Mouse (Mus musculus) brown adipose tissue, adult 24 weeks (tissue): Measurements from ENCODE around the gene Pabpn1. TPM values are rescaled to one million over a fixed set of nuclear protein-coding genes. Genes with fewer than 3 reads are reported as not detected.
A peak's percentile ranks its signal among the peaks of the same experiment; 100 is the strongest.

Experiments
- H3K27ac ChIP-seq: fragments of 200-500 bp; replicated peaks from 2 replicates; pipeline ENCODE4 v1.5.1; 2012; ENCODE audit warnings: low read depth, mild to moderate bottlenecking, low read length
- H3K4me1 ChIP-seq: fragments of 200-500 bp; 2 replicates; pipeline ENCODE4 v1.6.1; 2012; ENCODE audit warnings: low read length, mixed read lengths; ENCODE audit not compliant: control insufficient read depth, insufficient read depth, insufficient read length
- H3K4me3 ChIP-seq: fragments of 200-500 bp; 2 replicates; pipeline ENCODE4 v1.5.1; 2012; ENCODE audit warnings: low read depth, mild to moderate bottlenecking, low read length, moderate library complexity; ENCODE audit not compliant: insufficient read depth
- polyA plus RNA-seq: library from polyadenylated mRNA; stranded (reverse); fragments of >200 nt; gene quantifications from 2 replicates; pipeline ENCODE4 v1.2.4, GENCODE M21; 2012; ENCODE audit not compliant: missing spikeins, insufficient read depth, insufficient read length

Gene Pabpn1
- polyA plus RNA-seq, 1 experiment, result 89.7 TPM

GRCm38 (mm10) chr14:54913343-54913742 lies 21.0 kb downstream of the Pabpn1 start:
- Histone ChIP-seq H3K4me3 (peak overlapping the region; percentile 96), H3K4me1 (peaks cover 3% of the 10 kb centered on the region; the same call in 1 of the 2 replicates), H3K27ac (no peak overlapping the region)

DNA sequence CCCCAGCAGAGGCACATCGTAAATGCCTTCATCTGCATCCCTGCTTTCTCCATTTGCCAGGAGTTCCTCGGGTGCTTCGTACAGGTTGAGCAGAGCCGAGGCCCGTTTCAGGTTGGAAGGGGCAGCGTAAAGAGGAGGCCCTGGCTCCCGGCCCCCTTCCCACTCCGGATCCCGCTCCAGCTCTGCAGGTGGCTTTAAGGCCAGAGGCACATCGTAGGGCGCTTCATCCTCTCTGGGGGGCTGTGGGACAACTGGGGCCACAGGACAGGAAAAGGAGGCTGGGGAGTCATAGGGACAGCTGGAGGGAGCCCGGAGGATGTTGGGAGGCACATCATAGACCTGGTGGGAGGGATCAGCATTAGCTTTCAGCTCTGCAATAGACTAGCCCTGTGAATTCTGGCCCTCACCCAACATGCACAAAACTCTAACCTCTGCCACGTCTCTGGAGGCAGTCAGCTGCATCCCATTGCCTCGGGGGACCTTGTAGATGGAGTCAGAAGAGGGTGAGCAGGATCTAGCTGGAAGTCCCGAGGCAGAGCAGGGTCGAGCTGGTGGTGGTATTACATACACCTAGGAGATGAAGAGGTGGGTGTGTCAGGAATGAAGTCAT lies 27.9 kb downstream of the Pabpn1 start:
- no peak overlapping the region for H3K27ac ChIP-seq

GRCm38 (mm10) chr14:54924641-54925348 lies 32.5 kb downstream of the Pabpn1 start:
- Histone ChIP-seq H3K4me1 (no peaks in the 10 kb centered on the region), H3K4me3 (peak overlapping the region; percentile 57)

More for the DNA sequence above, 27.9 kb downstream of the Pabpn1 start:
- no peak overlapping the region for H3K4me3 ChIP-seq
- H3K4me1 ChIP-seq, result no peaks in the 10 kb centered on the region

GRCm38 (mm10) chr14:54925349-54926342 lies 33.3 kb downstream of the Pabpn1 start, which contains the start of gene Efs:
Efs (minus strand) TSS chr14:54926126.
- peak within 1 kb of the TSS; percentile 57 for H3K4me3 ChIP-seq
- peak within 1 kb of the TSS; percentile 48 for H3K27ac ChIP-seq
- no peaks in the 10 kb centered on the region for H3K4me1 ChIP-seq

More at GRCm38 (mm10) chr14:54924641-54925348, 32.5 kb downstream of the Pabpn1 start:
- H3K27ac ChIP-seq, result peak overlapping the region; percentile 19; the same call in 1 of the 2 replicates

- no peaks in the 10 kb centered on the region for H3K4me1 ChIP-seq
- H3K27ac ChIP-seq, result 0 out of 2 replicates have a peak overlapping the region, but pooled peaks have one; percentile 12
- peak overlapping the region; percentile 57 for H3K4me3 ChIP-seq
Observed at GRCm38 (mm10) chr14:54926401-54927158, 34.3 kb downstream of the Pabpn1 start.

- Histone ChIP-seq H3K4me3 (no peak overlapping the region), H3K27ac (no peak overlapping the region), H3K4me1 (no peaks in the 10 kb centered on the region)
Observed at GRCm38 (mm10) chr14:54927296-54927695, 35.0 kb downstream of the Pabpn1 start.

DNA sequence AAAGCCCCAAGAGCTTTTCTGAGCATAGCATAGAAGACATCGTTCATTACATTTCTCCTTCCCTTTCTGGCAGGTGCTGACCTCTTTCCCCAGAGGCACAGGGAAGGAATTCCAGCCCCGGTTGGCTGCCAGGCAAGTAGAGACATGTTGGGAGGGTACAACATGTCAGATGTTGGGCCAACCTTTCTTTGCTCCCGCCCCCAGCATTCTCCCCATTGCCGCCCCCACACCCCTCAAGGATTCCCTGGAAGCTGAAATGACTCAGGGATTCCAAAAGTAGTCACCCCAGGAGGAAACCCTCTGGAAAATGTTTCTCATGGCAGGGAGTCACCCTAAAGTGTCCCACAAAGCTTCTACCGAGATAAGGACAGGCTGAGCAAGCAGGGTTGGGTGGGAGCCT lies 37.5 kb downstream of the Pabpn1 start:
- H3K27ac ChIP-seq, result no peak overlapping the region
- H3K4me3 ChIP-seq, result no peak overlapping the region
- no peaks in the 10 kb centered on the region for H3K4me1 ChIP-seq

- Histone ChIP-seq H3K4me3 (no peak overlapping the region), H3K27ac (no peak overlapping the region), H3K4me1 (no peaks in the 10 kb centered on the region)
Observed at GRCm38 (mm10) chr14:54930431-54930830, 38.1 kb downstream of the Pabpn1 start.

DNA sequence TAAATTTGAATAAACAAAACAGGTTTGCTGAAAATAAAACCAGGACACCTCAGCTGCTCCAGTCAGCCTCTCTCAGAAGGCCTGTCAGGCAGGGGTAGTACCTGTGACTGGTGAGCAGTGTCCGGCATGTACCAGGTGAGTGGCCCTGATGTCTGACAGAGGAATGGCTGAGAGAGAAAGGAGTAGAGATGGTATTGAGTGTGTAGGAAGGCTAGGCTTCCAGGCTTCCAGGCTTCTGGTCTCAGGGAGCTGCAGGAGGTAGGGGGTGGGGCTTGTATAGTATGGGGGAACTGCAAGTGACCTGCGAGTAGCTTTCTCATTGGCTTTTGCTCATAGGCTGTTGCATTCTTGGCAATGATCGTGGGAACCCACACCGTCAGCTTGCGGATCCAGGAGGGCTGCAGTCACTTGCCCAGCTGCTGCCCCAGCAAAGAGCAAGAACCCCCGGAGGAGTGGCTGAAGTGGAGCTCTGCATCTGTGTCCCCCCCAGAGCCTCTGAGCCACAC lies 40.4 kb downstream of the Pabpn1 start, which contains the start of gene Il25:
TSS of gene Il25 (plus strand) at position 51 of the 506 bp plus-strand sequence.
- Histone ChIP-seq H3K4me1 (no peaks in the 10 kb centered on the region), H3K4me3 (no peak within 1 kb of the TSS), H3K27ac (no peak within 1 kb of the TSS)

DNA sequence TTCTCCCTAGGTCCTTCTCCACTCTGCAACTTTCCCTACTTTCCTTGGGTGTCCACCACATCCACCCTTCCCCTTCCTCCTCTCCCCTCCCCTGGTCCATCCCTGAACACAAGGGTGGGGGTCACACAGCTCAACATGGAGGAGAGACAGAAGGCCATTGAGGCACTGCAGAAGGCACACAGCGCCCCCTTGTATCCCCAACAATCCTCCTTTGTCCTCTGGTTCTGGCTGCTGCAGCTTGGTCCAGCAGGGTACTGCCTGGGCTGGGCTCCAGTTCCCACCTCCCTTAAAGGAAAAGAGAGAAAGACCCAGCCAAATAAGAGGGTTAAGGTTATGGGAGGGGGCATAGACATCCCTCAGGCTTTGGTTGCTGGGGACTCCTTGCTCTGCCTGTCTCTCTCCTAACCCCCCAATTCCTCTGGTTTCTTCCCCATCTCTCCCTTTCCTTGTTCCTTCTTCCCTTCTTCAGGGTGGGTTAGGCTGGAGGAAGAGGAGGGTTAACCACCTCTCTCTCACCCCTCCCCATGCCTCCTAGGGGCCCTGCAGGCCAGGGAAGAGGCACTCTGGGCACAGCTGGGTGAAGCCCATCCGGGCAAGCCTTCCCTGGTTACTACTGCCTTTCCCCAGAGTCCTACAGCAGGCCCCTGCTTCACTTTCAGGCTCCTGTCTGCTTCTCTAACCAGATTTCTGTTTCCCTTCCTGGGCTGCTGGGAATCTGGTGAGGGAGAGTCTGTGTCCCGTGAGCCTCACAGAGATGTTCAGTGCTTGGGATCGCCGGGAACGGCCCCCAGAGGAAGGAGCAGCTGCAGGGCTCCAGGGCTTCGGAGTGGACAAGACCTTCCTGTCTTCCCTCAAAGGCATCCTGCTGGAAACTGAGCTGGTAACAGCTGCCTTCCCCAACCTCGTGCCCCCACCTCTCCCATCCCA lies 43.9 kb downstream of the Pabpn1 start, which contains the start of gene Cmtm5:
TSS of gene Cmtm5 (plus strand) at position 358 of the 927 bp plus-strand sequence.
- no peaks in the 10 kb centered on the region for H3K4me1 ChIP-seq
- H3K4me3 ChIP-seq, result no peak within 1 kb of the TSS
- H3K27ac ChIP-seq, result no peak within 1 kb of the TSS

DNA sequence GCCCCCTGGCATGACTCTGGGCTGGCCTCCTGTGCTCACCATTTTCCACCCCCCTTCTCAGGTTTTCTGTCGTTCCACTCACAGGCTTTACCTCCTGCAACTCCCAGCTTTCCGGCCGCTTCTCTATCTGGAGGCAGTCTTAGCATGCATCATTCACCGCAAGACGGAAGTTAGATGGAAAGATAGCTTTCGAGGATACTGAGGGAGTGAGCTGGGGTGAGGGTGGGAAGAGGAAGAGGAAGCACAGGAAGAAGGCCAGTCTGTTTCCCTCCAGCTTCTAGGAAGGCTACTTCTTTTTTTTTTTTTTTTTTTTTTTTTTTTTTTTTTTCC lies 44.5 kb downstream of the Pabpn1 start:
- no peaks in the 10 kb centered on the region for H3K4me1 ChIP-seq
- no peak overlapping the region for H3K4me3 ChIP-seq
- H3K27ac ChIP-seq, result no peak overlapping the region

- Histone ChIP-seq H3K27ac (no peak overlapping the region), H3K4me1 (no peaks in the 10 kb centered on the region), H3K4me3 (no peak overlapping the region)
Observed at GRCm38 (mm10) chr14:54937361-54938182, 45.3 kb downstream of the Pabpn1 start.
